Mouse (Mus musculus) cerebellum, adult 2 months (tissue): Measurements from ENCODE around the gene Cyp4f18.
"Not testable (repeated sequence)": the region's sequence is repeated elsewhere in the genome, so short reads cannot be mapped to it uniquely, and the experiment has no call there.

Experiments
- CTCF ChIP-seq: fragments of 200-500 bp; IDR thresholded peaks from 2 replicates; pipeline ENCODE4 v1.5.1; 2011; ENCODE audit warnings: low read depth, mild to moderate bottlenecking, control low read depth, low read length, moderate library complexity, borderline replicate concordance; ENCODE audit not compliant: insufficient read depth
- POLR2A ChIP-seq: fragments of 200-500 bp; IDR thresholded peaks from 2 replicates; pipeline ENCODE4 v1.6.1; 2011; ENCODE audit warnings: low read length, control low read depth, borderline replicate concordance; ENCODE audit not compliant: insufficient read depth

GRCm38 (mm10) chr8:72017339-72017738 is 7.9 kb upstream of the Cyp4f18 start:
- not testable (repeated sequence) for TF ChIP-seq CTCF, POLR2A
